Mouse (Mus musculus) MEL-GATA-1-ER (cell line): ENCODE results near the gene Ino80b.

Experiments used
- DNase-seq: peaks from one replicate; pipeline ENCODE4 v3.0.0-alpha.2; 2012; ENCODE audit warnings: low read depth; ENCODE audit errors: extremely low read depth

Gene Ino80b

DNA sequence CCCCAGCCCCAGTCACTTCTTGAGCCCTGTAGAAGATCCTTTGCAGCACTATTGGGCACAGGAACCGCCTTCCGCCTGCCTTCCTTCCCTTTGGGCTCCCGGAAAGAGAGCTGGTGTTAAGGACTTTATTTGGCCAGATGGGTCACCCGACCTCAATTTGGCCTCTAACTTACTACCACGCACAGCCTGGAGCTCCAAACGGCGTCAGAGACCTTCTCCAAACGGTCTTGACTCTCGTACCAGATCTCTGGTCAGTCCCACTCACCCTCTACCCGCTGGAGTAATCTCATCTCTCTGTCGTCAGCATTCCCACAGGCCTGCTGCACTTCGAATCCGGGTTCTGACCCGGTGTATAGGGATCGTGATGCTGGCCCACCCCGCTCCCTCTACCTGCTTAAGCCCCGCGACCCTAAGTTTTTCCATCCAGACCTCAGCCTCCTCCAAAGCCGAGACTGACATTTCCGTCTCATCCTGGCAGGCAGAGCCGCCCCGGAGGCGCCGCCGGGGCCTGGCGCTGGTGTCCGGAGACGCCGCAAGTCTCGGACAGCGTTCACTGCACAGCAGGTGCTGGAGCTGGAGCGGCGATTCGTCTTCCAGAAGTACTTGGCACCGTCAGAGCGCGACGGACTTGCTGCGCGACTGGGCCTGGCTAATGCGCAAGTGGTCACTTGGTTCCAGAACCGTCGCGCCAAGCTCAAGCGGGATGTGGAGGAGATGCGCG, 37.9 kb downstream of the Ino80b start:
- DNase-seq: no peak

DNA sequence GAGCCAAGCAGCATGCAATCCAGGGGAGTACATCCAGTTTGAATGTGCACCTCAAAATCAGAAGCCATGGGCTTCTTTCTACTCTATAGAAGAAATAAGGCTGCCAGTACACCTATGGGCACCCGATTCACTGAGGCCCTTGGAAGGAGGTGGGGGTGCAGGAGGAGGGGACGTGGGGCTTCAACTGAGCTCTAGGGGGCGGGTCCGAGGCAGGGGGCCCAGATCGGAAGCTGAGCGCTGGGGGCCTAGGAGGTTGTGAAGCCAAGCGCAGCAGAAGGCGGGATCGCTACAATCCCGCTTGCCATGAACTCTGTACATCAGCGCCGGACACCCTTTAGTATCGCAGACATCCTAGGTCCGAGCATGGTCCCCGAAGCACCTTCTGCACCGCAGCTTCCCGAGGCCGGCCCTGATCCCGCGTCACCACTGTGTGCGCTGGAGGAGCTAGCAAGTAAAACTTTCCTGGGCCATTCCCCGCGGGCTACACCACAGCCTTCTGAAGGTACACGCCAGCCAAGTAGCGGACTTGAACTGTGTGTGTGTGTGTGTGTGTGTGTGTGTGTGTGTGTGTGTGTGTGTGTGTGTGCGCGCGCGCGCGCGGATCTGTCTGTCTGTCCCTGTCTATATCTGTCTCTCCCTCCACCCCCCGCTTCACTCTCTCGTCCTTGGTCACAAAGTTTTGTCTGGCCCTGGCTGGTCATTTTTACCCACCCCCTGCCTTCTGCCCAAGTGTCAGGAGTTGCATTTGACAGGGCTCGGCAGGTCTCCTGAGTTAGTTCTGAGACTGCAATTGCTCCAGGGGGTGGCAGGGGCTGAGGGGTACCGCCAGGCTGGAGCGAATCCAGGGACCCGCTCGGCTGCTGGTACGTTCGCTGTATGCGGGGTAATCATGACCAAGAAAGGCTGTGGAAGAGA, 38.9 kb downstream of the Ino80b start, which contains the start of gene Lbx2:
TSS of gene Lbx2 (plus strand) at position 247 of the 915 bp plus-strand sequence.
- DNase-seq: no peak

DNA sequence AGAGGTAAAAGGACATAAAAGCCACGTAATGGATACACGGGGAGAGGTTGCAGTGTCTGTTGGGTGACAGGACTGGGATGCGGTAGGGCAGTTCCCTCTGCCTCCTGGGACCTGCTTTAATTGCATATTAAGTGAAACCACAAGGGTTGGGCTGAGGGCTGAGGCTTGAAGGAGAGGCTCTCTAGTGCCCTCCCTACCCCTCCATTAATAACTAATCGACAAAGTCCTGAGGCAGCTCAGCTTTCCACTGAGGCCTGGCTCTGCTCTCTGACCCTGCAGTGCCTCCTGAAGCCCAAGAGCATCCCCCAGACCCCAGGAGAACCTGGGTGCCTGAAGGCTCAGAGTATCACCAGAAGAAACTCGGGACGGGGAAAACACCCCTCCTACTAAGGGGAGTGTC, 40.8 kb downstream of the Ino80b start:
- DNase-seq: no peak

DNA sequence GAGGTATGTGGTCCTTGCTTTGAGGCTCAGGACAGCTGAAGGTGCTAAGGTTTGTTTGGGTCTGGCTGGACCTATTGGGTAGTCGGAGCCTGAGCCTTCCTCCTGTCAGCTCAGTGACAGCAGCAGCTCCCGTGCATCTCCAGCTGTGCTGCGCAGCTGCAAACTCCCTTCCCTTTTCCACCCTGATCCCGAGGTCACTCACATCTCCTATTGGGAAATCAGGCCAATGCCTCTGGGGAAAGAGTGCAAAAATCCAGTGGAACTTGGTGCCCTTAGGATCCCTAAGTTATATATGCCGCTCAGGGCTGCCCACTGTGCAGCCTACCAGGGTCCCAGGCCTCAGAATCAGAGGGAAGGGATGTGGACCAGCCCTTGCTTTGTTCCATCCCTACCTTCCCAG, 41.7 kb downstream of the Ino80b start:
- no peak for DNase-seq

DNA sequence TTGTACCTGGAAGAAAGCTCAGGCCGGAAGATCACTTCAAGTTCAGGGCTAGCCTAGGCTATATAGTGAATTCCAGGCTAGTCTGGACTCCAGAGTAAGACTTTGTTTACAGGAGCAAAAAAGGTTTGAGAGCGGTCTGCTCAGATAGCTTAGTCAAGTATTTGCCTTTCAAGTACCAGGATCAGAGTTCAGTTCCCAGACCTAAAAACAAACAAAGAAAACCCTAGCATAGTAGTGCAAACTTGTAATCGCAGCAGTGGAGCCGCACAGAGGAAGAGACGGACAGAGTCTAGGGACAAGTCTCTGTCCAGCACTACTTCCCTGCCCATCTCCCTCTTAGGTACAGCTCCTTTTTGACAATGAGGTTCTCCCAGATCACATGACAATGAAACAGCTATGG, 45.0 kb downstream of the Ino80b start:
- no peak for DNase-seq

DNA sequence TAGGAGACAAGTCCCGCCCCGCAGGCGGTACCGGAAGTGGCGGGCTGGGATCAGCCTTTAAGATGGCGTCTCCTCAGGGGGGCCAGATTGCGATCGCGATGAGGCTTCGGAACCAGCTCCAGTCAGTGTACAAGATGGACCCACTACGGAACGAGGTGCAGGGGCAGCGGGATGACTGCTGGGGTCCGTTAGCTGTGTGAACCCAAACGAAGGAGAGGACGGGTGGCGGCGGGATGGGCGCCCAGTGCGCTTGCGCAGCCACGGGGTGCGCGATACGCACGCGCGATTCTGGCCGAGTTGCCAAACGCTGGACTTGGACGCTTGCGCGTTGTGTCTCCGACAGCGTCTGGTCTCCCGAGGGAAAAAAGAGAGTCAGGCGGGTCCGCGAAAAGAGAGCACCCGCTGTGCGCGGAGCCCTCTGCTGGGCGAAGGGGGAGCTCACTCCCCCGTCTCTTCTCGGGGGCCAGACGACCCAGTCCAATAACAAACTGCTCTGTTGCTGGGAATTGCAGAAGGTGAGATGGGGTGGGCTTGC, 46.8 kb downstream of the Ino80b start:
- DNase-seq: peak; percentile 89

DNA sequence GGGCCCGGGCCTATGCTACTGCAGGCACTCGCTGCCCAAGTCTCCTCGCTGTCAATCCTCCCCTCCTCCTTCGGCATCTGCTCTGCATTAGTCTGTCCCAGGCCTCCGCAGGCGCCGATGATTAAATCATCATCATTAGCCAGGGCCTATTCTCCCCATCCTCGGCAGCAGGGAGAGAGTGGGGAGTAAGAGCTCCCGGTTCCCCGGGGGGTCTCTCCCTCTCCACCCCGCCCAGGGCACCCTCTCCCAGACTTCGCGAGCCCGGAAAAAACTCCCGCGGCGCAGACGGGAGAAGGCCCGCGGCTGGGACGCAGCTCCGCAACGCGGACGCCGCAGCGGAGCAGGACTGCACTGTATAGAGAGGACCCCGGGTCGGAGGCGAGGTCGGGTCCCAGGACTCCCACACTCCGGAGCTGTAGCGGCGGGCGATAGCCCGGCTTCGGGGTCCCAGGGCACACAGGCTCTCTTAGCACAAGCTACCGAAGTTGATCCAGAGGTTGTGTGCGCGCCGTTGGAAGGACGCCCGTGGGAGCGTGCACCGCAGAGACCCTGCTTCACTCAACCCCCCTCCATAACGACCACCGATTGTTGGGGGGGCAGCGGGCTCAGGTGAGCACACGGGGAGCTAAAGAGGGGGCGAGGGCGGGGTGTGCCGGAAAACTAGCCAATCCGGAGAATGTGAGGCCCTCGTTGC, 47.5 kb downstream of the Ino80b start, which contains the start of gene Pcgf1:
TSS of gene Pcgf1 (plus strand) at position 240 of the 694 bp plus-strand sequence.
- peak; percentile 15 for DNase-seq

DNA sequence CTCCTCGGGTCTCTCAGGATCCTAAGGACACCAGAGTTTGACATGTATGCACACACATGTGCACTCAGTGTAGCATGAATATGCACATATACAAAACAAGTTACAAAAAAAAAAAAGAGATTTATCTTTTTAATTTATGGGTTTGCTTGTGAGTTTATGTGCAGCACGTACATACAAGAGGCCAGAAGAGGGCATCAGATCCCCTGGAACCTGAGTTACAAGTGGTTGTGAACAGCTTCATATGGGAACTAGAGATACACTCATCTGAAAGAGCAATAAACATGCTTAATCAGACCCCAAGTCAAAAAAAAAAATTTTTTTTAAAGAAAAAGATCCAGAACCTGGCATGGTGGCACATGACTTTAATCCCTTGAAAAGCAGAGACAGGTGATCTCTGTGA, 50.3 kb downstream of the Ino80b start:
- no peak for DNase-seq
